Comparison of ENCODE assay signal across 9 mouse cellular contexts in genomic region chr2:132286376-132287076, GRCm38 (mm10). TPM values are rescaled to one million over a fixed set of nuclear protein-coding genes. Genes with fewer than 3 reads are reported as not detected.
A peak's percentile ranks its signal among the peaks of the same experiment; 100 is the strongest.
DNase-seq lines count a peak whose midpoint lies in the region; TF ChIP-seq lines count a peak whose summit lies in the region.
"Had no signal": no experiment of that assay in that cellular context is flagged by ENCODE, and none has a peak within 500 bp of the region (broad histone marks: within the 10 kb centered on the region; RNA-seq: fewer than 3 reads in every experiment).

No protein-coding gene starts in this region.

- H3K79me2 ChIP-seq in macrophage (ENCODE audit: inconsistent target) = peaks cover 94% of the 10 kb centered on the region

- H3K4me3 ChIP-seq in left cerebral cortex, adult 2 months = no peak overlapping the region
- no peak overlapping the region for H3K4me3 ChIP-seq in macrophage (ENCODE audit: inconsistent target)
- H3K4me3 ChIP-seq: embryonic facial prominence, embryonic 13.5 days had no signal

- H3K27ac ChIP-seq in left cerebral cortex, adult 2 months = peak overlapping the region; percentile 32; the same call in 1 of the 2 replicates
- H3K27ac ChIP-seq in macrophage = peak overlapping the region; percentile 71
- H3K27ac ChIP-seq: embryonic facial prominence, embryonic 13.5 days had no signal

- WGBS in macrophage (ENCODE audit: missing documents) = 93% methylated on average over 9 of the region's 9 CpGs

- no peak for DNase-seq in left cerebral cortex, adult 2 months (ENCODE audit: extremely low spot score in 1 of 2, low spot score in 2 of 2)
- DNase-seq in left cerebral cortex, postnatal 36 days (ENCODE audit: low spot score in 2 of 2) = no peak
- peak; percentile 73 for DNase-seq in NIH3T3 (ENCODE audit: low read depth)
- DNase-seq in cerebellum, adult 9-11 months = peak; percentile 77
- no peak for DNase-seq in frontal cortex, postnatal 25 days (ENCODE audit: low spot score in 2 of 2)
- no peak for DNase-seq in kidney, postnatal 10 days
- DNase-seq: thymus, postnatal 14 days had no signal

- TF ChIP-seq CTCF in left cerebral cortex, adult 2 months (IDR thresholded peaks at IDR 0.05) = no peak

- intact Hi-C loops in left cerebral cortex, adult 2 months (cut with DNase I) = no loop called here
- intact Hi-C loops in left cerebral cortex, postnatal 36 days (cut with DNase I) = no loop called here

- H3K36me3 ChIP-seq in macrophage (ENCODE audit: inconsistent target) = no peaks in the 10 kb centered on the region

RNA-seq across cellular contexts. Expression of gene Cds2, which starts 23.6 kb away (rescaled TPM):
- total RNA-seq in left cerebral cortex, adult 2 months (2021) = 100 to 1,000 TPM; 262 to 266 TPM
- 100 to 1,000 TPM; 245 to 264 TPM for total RNA-seq in left cerebral cortex, postnatal 36 days (2021)
- 100 to 1,000 TPM in 8 of 26 experiments, 10 to 100 TPM in 18; 17.6 to 118 (median 84.2) TPM for total RNA-seq in macrophage (2018; cell fraction: chromatin; rRNA removed)
- 10 to 100 TPM; 41.5 to 83.2 (median 60.9) TPM for total RNA-seq in macrophage (2018; cell fraction: cytosol; rRNA removed)
- 100 to 1,000 TPM in 16 of 26 experiments, 10 to 100 TPM in 10; 58.3 to 168 (median 104) TPM for total RNA-seq in macrophage (2018; cell fraction: nucleus; rRNA removed)
- 27.8 to 48.0 TPM (median 34.4 TPM) in 3 replicates for polyA plus RNA-seq in macrophage (2018)

RNA-seq across cellular contexts. Expression of gene Pcna, which starts 33.4 kb away (rescaled TPM):
- 10 to 100 TPM; 44.5 to 49.6 TPM for total RNA-seq in left cerebral cortex, adult 2 months (2021)
- total RNA-seq in left cerebral cortex, postnatal 36 days (2021) = 10 to 100 TPM; 41.0 to 49.3 TPM
- total RNA-seq in macrophage (2018; cell fraction: chromatin; rRNA removed) = 100 to 1,000 TPM in 6 of 26 experiments, 10 to 100 TPM in 20; 41.5 to 158 (median 77.7) TPM
- total RNA-seq in macrophage (2018; cell fraction: cytosol; rRNA removed) = 100 to 1,000 TPM; 209 to 316 (median 252) TPM
- total RNA-seq in macrophage (2018; cell fraction: nucleus; rRNA removed) = 100 to 1,000 TPM in 23 of 26 experiments, 10 to 100 TPM in 3; 77.9 to 298 (median 112) TPM
- polyA plus RNA-seq in macrophage (2018) = 211 to 931 TPM (median 452 TPM) in 3 replicates

RNA-seq across cellular contexts. Expression of gene Tmem230, which starts 38.9 kb away (rescaled TPM):
- 10 to 100 TPM; 30.4 to 30.7 TPM for total RNA-seq in left cerebral cortex, adult 2 months (2021)
- total RNA-seq in left cerebral cortex, postnatal 36 days (2021) = 10 to 100 TPM; 29.5 to 34.9 TPM
- 10 to 100 TPM in 24 of 26 experiments, 1 to 10 TPM in 2; 5.2 to 51.6 (median 25.6) TPM for total RNA-seq in macrophage (2018; cell fraction: chromatin; rRNA removed)
- 10 to 100 TPM; 39.6 to 64.0 (median 54.0) TPM for total RNA-seq in macrophage (2018; cell fraction: cytosol; rRNA removed)
- 10 to 100 TPM; 22.8 to 94.8 (median 41.2) TPM for total RNA-seq in macrophage (2018; cell fraction: nucleus; rRNA removed)
- polyA plus RNA-seq in macrophage (2018) = 48.4 to 82.0 TPM (median 65.1 TPM) in 3 replicates

Comparison
In these comparisons a context has a peak if more than half of its experiments do, and no peak if none do; other contexts are left out.
1. DNase-seq: peak in NIH3T3 (single experiment) and cerebellum, adult 9-11 months (single experiment); none in left cerebral cortex, adult 2 months (0 of 2), left cerebral cortex, postnatal 36 days (0 of 2), frontal cortex, postnatal 25 days (0 of 2) and kidney, postnatal 10 days (single experiment).